Mouse (Mus musculus): ENCODE results near the gene Cnn2.
"Not testable (repeated sequence)": the region's sequence is repeated elsewhere in the genome, so short reads cannot be mapped to it uniquely, and the experiment has no call there.

The Cnn2 gene

DNA sequence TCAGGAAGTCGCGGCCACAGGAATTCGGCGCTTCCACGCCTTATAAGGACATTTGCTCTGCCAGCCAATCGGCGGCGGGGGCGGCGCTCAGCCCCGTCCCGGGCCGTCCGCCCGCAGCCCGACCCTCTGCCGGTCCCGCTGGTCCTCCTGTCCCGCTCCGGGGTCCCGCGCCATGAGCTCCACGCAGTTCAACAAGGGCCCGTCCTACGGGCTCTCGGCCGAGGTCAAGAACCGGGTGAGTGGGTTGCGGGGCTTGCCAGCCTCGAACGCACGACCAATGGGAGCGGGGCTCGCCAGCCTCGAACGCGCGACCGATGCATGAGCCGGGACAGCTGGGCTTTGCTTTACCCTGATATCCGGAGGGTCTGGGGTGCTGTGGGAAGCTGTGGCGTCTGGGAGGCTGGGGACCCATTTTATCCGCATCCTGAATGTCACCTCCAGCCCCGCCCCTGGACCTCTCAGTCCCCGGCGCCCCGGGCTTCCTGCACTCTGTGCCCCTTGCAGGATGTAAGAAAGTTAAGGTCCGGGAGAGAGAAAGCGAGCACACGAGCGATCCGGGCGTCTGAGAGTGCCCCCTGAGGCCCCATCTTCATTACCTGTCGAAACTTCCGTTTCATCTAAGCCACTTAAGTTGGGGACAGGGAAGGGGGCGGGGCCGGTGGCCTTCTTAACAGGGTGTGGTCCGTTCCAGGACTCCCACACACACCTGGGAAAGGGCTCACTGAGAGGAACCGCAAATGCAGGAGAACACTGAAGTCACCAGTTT is at the start of gene Cnn2:
Gene Cnn2 (plus strand): TSS at position 79 of the 766 bp plus-strand sequence.
- DNase-seq (ENCODE audit: extremely low spot score) = peak; percentile 79

DNA sequence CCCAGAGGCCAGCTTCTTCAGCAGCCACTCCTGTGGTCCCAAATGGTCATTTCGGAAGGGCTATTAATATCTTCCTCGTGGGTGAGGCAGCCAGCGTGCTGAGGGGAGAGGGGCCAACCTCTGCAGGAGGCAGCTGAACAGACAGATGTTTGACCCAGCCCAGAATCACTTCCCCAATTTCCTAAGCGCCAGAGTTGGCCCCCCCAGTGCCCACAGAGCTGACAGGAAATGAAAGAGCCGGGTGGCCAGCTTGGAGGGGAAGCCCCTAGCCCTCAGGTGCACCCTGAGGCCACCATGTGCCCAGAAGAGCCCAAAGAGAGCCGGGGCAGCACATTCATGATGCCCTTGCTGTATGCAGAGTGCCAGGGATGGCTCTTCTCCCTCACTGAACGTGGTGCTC is 47.6 kb upstream of the Cnn2 start:
- no peak for DNase-seq (ENCODE audit: extremely low spot score)

DNA sequence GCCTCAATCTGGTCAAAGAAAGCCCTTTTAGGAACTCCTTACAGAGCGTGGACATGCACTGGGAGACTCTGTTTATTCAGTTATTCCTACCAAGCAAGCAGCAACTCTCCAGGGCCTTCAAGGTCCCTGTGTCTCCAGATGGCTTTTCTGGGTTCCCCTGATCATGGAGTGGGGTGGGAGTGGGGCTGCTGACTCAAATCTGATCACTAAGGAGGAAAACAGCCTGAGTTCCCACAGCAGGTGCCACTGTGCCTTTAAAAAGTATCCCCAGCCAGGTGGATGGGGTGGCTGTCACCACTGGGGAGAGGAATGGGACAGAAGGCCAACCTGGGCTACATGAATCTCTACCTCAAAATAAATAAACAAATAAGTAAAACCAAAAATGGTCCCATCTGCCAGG is 45.4 kb upstream of the Cnn2 start:
- DNase-seq (ENCODE audit: extremely low spot score) = no peak

DNA sequence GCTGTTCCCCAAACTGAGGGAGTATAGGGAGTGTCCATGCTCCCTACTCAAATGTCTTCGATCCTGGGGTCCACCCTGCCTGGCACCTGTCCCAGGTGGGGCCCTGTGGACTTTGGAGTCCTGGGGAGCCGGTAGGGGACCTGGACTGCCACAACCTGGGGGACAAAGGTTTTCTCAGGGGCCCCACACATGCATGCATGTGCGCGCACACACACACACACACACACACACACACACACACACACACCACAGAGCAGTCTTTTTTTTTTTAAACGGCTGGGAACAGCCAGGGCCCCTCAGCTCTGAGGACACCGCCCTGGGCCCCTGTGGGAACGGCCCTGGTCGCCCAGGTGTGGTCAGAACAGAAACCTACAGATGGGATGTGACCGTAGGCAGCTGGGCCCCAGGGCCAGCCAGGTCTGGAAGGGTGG is 44.9 kb upstream of the Cnn2 start:
- no peak for DNase-seq (ENCODE audit: extremely low spot score)

DNA sequence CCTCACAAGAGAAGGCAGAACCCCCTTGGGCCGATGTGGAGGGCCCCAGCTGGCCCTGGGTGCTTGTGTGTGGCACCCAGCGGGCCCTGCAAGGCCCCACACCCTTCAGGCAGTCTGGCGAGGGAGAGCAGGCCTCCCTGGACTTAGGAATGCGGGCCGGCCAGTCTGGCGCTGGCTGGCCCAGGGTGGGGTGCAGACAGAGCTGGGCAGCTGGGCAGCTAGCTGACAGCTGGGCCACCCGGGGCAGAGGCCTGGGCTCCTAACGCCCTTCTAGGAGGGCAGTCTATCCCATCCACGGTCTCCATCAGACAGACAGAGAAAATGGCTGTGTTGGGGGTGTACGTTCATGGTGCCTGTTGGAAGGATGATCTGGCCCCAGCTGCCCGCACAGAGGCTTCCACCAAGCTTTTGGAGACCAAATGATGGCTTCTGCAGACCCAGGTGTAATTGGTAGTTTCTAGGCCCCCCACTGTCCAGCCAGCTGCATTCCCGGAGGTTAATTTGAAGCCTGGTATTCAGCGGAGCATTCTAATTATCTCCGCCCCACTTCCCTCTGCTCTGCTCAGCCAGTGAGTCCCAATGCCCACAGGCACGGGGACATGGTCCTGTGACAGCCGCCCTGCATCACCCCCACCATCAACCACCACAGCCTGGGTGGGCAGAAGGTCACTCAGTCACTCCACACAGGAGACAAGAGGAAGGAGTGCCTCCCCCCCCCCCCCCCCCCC is 42.7 kb upstream of the Cnn2 start:
- peak; percentile 80 for DNase-seq (ENCODE audit: extremely low spot score)

DNA sequence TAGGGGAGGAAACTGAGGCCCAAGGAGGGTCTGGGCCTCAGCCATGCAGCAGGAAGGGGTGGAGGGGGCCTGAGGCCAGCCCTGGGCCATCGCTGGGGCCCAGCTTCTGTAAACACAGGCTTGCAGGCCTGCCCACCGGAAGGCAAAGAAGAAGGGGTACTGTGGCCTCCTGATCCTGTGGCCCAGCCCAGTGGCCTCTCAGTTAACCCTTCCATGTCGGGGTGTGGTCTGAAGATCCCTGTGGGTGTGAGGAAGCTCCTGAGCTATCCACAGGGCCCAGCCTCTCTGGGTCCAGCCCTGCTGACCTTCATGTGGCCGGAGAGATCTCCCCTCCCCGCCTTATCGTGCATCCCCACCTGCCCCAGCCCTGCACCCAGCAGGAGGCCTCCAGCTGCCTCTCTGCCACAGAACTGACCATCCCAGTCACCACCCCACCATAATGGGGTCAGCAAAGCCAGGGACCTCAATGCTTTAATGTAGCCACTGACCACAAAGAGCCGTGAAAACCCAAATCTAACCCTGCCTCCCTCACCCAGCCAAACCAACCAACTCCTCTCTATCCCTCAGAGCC is 41.5 kb upstream of the Cnn2 start:
- DNase-seq (ENCODE audit: extremely low spot score) = peak; percentile 70

DNA sequence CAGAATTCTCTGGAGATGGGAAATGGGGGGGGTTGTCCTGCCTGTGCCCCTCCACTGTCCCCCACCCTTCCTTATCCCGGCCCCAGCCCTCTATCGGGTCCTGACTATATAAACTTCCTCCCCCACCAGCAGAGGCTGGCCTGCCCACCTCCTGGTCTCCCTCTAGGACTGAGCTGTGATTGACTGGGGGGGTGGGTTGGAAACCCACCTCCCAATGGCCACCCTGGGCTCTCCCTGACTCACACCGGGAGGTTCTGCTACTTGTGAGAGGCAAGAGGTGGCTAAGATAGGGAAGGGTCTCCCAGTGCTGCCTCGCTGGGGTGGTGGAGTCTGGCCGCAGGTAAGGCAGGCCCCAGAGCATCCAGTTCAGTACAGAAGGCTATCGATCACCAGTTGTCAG is 40.9 kb upstream of the Cnn2 start:
- no peak for DNase-seq (ENCODE audit: extremely low spot score)

DNA sequence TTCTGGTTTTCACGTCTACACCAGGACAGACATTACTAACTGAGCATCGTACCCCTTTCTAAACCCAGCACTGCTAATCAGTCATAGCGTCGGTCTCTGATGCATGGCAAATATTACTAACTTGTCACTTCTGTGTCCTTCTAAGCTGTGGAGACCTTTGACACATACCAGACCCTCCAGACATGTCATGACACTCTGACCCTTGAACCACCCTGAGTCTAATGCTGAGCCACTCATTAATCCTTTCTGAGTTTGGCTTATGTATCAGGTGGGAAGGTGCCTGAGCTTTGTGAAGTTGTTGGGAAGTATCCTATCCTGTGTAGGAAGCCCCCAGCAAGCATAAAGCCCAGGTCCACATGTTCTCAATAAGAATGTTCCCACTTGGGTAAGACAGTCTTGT is 38.5 kb upstream of the Cnn2 start:
- DNase-seq (ENCODE audit: extremely low spot score) = no peak

DNA sequence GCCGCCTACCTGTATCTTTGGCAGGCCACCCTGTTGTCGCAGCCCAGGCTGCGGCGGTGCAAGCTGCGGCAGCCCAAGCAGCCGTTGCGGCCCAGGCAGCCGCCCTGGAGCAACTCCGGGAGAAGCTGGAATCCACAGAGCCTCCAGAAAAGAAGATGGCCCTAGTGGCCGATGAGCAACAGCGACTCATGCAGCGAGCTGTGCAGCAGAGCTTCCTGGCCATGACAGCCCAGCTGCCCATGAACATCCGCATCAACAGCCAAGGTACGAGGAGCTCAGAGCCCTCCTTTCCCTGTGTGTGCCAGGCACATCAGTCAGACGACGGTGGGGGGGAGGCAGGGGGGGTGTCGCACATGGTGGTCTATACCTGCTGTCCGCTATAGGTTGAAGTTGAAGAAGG is 37.7 kb upstream of the Cnn2 start:
- DNase-seq (ENCODE audit: extremely low spot score) = no peak

DNA sequence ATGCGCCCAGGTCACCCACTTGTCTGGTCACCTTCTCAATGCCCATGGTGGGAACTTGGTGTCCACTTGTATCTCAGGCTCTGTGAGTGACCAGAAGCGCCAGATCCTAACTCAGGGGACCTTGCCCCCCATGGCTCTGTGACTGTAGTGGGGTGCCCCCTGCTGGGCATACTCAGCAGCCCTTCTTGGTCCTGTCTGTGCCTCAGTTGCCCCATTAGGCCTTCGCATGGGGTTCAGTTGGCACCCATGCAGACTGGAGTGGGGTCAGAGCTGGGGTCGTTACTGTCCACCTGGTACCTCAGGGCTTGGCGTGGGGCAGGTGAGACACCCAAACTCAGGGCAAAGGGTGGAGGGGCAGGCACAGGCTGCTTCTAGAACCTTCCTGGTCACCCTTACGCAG is 34.4 kb upstream of the Cnn2 start:
- no peak for DNase-seq (ENCODE audit: extremely low spot score)

DNA sequence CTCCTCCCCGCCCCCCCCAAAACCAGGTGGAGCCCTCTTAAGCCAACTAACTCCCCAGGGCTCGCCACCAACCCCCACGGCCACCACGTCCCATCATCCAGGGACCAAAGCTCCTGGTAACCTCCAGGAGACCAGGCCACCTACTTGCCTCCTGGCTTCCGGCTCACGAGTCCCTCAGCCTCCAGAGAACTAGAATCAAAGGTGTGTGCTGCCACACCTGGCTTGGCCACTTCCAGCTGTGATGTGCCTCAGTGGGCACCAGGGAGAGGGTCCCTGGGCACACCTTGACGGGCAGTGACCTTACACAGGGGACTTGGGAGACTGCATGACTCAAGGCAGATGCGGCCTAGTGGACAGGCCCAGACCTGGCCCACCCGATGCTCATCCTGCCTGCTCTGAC is 32.7 kb upstream of the Cnn2 start:
- no peak for DNase-seq (ENCODE audit: extremely low spot score)

DNA sequence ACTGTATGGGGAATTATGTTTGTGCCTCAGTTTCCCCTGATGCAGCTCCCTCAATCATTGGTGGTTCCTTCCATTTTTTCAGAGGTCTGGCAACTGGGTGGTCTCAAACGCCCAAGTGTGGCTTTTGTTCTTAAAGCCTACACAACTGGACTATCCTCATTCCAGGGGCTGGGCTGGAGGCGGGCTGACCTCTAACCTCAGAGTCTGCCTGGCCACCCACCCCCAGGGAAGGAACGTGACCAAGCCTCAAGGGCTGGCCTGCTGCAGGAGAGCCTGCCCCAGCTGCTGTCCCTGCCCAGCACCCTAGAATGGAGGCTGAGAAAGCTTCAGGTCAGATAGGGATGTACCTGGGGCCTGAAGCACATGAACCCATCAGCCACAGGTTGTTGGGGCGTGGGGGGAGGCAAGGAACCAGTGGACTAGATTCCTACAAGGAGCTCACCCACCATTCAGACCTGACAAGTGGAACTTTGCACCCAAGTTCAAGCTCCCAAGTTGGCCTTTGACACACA is 31.7 kb upstream of the Cnn2 start:
- peak; percentile 64 for DNase-seq (ENCODE audit: extremely low spot score)

DNA sequence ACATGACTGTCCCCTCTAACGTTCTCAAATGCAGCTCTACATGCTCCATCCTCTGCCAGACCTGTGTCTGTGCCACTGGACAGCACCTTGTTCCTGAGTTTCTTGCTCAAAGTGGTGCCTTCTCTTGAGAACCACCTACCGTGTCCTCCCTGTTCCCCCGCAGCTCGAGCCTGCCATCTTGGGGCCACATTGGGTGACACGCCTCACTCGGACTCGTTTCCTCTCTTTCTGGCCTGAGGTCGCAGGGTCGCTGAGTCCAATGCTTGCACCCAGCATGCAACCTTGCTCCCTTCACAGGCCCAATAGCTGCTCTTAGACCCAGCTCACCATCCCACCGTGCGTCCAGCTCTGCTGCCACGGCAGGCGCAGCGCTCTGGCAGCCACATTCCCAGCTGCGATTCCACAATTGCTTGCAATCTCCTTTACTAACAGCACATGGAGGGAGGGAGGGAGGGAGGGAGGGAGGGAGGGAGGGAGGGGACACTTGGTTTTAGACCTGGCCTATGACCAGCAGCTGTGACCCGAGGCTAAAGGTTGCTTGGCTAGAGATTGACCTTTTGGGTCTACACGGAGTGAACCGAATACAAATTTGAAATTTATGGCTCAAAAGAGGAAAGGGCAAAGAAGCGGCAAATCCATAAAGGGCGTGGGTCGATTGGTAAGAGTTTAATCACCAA is 30.1 kb upstream of the Cnn2 start:
- DNase-seq (ENCODE audit: extremely low spot score) = peak; percentile 87

DNA sequence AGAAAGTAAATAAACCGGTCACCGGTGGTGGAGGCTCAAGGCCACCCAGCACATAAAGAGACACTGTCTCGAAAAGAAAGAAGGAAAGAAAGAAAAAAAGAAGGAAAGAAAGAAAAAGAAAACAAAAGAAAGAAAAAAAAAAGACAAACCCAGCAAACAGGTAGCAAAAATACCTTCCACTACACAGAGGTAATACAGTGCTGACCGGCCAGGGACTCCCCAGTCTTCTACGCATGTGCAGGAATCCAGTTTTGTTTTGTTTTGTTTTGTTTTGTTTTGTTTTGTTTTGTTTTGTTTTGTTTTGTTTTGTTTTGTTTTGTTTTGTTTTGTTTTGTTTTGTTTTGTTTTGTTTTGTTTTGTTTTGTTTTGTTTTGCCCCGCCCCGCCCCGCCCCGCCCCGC is 29.0 kb upstream of the Cnn2 start:
- not testable (repeated sequence) for DNase-seq (ENCODE audit: extremely low spot score)

DNA sequence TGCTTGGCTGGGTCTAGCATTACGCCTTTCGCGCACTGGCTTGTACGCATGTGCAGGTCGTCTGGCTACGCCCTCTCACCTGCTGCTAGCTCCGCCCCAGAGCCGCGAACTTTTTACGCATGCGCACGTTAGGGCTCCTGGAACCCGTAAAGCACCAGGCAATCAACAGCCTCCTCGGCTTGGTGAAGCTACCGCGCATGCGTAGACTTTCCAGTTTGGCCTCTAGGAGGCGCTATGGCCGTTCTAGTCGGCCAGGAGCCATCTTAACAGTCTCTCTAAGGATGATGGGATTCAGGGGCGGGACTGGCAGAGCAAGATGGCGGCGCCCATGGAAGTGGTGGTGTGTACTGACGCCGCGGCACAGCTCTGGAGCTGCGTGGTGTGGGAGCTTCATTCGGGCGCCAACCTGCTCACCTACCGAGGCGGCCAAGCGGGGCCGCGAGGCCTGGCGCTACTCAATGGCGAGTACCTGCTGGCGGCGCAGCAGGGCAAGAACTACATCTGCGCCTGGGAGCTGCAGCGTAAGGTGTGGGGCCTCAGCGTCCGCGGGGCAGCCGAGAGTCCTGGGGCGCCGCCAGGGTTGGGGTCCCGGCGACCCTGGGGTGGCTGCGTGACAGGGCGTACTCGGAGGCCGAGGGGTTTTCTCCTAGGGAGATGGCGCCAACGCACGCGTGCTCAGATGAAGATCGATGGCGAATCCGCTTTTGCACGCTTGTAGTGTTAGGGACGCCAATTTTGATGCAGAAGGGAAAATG is 28.4 kb upstream of the Cnn2 start, which contains the start of gene Wdr18:
Gene Wdr18 (plus strand): TSS at position 306 of the 755 bp plus-strand sequence.
- DNase-seq (ENCODE audit: extremely low spot score) = peak; percentile 100

DNA sequence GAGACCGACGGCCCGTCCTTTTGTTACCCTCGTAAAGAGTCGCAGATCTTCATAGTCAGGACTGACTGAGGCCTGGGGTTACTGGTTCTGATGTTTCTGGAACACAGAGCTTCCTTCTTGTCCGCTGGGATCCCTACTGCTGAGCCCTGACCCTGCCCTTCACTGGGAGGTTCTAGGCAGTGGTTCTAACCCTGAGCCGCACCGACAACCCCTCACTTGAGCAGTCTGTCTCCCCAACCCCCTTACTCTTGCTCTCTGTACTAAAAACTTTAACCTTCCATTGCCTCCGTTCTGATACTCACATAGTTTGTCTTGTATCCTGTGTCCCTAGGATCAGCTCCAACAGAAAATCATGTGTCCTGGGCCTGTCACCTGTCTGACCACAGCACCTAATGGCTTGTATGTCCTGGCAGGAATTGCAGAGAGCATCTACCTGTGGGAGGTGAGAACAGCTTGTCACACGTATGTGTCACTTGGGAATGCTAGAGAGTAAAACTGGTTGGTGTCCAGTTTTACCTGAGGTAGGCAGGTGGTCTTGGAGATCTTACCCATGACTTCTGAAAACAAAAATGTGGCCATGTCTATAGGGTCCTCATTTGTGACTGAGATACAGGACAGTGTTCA is 27.6 kb upstream of the Cnn2 start:
- no peak for DNase-seq (ENCODE audit: extremely low spot score)

DNA sequence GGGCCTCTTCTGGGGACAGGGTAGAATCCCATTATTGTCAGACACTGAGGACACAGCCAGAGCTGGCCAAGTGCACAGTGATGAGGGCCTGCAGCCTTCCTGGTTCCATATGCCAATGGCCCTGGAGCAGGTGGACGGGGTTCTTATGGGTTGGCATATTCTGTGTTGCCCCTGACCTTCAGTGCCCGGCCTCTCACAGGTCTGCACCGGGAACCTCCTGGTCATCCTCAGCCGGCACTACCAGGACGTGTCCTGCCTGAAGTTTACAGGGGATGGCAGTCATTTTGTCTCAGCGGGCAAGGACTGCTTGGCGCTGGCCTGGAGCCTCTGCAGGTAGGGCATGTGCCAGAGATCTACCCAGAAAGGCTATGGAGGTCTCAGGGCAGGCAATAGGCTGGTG is 23.7 kb upstream of the Cnn2 start:
- no peak for DNase-seq (ENCODE audit: extremely low spot score)

DNA sequence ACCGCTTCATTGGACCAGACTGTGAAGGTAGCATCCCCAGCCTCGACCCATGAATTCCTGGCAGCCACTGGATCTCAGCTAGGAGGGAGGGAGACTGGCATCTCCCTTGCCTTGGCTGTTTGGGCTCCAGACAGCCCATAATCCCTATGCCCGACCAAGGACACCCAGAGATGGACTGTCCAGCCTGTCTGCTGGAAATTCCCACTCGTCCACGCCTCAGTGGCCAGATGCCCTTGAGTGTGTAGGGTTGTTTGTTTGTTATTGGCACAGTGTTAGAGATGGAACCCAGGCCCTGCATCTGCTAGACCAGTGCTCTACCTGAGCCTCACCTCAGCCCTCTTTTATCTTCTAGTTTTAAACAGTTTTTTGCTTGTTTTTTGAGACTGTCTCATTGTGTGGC is 23.1 kb upstream of the Cnn2 start:
- no peak for DNase-seq (ENCODE audit: extremely low spot score)

DNA sequence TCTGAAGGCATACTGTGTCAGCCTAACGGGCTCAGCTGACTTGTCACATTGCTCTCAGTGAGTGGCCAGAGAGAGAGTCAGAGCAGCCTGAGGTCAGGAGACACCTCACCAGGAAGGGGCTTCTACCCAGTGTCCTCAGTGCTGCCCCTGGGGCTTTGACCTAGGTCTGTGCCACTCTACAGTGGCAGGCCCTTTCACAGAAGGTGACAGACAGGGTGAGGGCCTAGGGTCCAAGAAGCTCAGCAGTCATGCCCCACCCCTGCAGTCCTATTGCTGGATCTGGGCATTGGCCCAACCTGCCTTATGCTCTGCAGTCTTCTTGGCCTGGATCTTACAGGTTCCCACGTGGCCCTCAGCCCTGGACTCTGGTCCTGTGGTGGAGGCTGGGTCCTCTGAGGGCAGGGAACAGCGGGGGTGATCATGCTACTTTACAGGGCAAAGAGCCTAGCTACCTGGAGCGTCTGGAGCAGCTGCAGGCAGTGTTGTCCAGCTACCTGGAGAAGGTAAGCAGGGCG is 21.4 kb upstream of the Cnn2 start:
- DNase-seq (ENCODE audit: extremely low spot score) = no peak

DNA sequence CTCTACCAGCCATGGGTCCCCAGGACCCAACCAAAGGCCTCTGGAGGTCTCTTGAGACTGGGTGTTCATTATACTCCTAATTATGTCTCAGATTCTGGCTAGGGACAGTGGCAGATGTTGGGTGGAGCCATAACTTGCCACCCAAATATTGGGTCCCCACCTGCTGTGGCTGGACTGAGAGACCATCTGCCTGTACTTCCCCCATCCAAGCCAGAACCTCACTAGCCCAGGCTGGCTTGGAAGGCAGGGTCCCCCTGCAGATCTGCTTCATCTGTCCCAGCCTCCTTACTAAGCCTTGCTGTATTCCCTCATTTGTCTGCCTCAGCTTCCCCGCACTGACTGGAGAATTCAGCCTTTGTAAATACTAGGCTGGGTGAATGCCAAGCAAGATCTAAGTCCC is 20.2 kb upstream of the Cnn2 start:
- DNase-seq (ENCODE audit: extremely low spot score) = no peak

DNA sequence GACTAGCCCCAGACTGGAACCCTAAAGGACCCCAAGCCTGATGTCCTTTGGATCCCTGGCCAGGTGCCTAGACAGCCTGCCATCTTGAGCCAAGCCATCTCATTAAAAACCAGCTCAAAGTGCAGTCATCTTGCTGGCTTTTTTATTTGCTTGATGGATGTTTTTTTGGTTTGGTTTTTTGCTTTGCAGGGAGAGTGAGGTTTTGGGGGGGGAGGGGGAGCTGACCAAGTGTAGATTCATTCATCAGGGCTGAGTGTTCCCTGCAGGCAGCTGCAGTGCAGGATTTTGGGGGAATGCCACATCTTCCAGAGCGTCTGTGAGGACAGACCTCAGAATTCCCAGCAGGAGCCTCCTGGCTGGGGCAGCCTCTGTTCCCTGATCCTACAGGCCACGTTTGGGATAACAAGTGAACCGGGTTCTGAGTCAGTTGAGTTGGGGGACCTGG is 19.2 kb upstream of the Cnn2 start:
- DNase-seq (ENCODE audit: extremely low spot score) = no peak
